Mouse (Mus musculus) thymus, postnatal 4 days (tissue): ENCODE data around the gene Cd5.

Source experiments
- DNase-seq: peaks from one replicate; pipeline ENCODE4 v3.0.0; 2021

The Cd5 gene

DNA sequence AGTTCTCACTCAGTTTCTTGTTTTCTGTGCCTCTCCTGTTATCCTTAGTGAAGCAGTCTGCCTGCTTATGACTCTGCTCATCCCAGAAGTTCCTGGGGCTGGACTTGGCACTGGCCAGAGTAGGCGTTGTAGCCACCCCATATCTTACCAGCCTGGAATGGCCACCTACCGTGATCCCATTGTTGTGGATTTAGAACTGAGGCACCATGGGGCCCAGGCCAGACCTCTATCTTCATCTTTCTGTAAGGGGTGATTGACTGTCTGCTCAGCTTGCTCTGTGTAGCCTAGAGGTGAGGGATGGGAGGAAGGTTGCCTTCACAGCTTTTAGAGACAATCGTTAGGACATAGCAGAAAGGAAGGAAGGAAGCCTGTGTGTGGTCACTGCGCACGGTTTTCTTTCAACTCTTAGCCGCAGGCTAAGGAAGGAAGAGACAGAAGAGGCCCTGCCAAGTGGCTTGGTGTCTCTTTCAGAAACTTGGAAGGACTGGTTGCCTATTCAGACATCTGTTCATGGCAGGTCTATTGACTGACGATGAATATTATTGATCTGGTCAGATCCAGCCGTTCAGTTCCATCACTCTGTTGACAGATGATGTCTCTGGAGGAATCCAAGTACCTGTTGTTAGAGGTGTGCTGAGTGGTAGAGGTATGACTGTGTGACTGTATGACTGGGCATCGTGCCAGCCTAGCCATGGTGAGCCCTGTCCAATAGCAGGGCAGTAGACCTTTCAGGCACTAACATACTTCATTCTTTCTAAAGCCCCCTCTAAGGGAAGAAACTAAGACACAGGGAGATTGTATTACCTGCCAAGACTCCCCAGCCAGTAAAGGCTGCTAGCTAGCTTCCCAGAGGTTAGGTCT, 40.4 kb downstream of the Cd5 start:
- no peak for DNase-seq

DNA sequence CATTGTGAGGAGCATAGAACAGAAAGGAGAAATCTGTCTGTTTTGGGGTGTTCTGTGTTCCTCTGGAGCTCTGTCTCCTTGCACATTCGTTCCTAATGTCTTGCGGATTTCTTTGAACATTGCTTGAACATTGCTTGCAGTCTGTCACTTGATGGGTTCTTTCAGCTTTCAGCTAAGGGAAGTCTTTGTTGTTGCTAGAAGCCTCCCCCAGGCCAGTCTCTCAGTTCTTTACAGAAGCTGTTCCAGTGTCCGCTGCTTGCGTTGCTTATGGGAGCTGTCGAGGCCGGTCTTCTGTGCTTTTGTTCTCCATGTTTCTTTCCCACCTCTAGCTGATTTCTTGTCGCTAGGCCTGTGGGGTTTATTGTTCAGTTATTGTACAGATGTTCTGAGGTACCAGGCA, 43.0 kb downstream of the Cd5 start:
- no peak for DNase-seq

DNA sequence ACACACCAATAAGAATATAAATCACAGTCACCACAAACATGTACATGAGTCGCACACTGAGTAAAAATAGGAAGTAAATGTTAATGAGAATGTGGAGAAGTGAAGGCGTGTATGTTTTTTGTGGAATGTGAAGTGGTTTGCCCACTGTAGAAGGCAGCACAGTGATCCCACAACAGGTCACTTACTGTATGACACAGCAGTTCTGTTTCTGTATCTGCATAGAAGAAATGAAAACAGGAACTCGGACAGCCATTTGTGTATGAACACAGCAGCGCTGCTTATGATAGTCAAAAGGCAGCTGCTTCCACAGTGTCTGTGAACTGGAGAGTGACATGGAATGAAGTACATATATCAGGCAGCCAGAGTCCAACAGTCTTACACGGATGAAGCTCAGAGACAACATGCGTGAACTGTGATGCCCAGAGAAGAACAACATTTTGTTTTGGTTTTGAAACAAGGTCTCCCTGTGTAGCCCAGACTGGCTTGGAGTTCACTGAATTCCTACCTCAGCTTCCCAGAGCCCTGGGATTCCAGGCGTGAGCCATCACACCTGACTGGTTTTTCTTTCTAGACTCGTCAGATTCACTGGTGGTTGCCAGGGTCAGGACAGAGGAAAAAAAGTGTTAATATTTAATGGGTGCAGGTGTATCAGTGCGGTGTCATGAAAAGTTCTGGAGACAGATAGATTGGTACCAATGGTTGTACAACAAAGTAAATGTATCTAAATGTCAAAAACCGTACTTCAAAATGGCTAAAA, 44.7 kb downstream of the Cd5 start:
- DNase-seq = no peak

DNA sequence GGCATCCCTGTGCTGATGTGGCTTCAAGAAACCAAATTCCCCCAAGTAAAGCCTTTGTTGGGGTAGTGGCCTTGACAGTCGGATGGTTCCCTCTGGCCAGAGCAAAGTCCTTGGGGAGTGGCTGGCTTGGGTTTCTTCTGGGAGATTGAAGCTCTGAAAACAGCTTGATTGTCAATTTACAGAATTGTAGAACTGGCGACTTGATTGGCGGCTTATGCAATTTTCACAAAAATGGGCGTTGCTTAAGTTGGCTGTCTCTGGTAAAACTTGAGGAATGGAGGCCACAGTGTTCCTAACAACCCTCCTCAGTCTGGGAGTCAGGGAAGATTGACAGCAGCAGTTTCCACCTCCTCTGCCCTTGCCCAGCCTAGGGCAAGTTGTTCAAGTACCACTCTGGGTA, 46.4 kb downstream of the Cd5 start:
- DNase-seq = no peak

DNA sequence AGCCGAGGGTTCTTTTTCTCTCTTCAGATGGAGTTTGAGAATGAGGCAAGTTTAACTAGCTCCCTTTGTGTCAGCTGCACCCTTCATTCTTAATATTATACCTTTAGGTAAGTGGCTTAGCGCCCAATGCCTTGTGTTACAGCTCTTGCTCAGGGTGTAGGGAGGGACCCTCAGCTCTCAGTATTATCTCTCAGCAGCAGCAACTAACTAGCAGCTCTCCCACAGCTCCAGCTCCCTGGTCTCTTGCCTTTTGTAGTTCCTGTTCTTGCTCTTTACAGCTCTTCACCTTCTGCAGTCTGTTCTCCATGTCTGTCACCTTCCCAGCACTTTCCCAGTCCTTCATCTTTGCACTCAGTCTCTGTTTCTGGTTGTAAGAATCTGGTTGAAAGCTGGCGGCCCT, 47.1 kb downstream of the Cd5 start:
- no peak for DNase-seq

DNA sequence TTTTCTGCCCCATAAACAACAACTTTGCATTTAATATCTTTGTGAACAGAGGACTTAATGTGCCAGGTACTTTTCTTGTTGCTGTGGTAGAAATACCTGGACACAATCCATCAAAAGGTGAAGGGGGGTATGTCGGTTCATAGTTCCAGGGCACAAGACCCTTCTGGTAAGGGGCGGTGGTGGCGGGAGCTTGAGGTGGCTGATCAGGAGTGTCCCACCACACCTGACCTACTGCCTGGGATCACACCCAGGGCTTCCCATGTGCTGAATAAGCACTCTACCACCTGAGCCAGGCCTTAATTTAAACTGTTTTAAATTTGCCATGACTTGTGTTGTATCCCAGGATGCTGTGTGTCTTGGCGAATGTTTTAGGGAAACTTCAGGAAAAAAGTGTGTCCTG, 47.7 kb downstream of the Cd5 start:
- no peak for DNase-seq

DNA sequence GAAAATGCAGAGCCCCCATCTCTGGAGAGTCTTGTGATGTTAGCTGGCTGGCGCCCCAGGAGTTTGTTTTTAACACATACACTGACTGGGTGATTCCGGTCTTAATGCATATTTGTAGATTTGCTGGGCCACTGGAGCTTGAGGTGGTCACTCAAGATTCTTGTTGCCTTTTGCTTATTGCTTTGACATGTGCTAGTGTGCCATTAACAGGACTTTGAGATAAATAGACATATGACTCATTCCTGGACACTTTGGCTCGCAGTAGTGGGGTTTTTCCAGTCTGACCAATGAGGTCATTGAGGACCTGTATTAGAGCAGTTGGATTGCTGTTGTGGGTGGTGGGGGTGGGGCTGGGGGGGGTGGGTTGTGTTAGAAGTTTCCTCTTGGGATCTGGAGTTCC, 48.5 kb downstream of the Cd5 start:
- no peak for DNase-seq

DNA sequence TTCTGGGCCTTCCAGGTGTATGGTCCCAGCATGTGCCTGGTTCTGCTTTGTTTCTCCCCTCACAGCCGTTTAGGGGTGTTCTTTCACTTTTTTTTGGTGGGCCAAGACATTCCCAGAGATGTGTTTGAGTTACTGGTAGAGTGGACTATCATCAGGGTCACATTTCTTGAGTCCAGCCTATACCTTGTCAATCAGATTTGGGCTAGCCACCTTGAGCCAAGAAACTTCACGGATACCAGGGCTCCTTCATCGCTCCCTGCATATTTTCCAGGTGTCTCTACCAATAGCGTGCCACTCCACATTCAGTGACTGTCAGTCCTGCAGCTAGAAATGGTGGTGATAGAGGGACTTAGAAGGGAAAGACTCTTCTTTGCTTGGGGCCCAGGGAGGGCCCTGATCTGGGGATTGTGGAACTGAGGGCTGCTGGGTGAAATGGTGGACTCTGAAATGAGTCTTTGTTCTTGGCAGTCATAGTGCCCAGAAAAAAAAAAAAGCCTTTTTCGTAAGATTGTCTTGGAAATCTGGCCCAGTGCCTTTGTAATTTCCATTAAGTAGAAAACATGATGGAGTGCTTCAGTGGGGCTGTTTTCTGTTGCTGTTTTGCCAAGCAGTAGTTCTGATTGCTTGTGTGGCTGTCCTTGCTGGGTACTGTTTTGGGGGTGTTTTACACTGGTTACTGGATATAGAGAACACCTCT, 49.2 kb downstream of the Cd5 start:
- no peak for DNase-seq

DNA sequence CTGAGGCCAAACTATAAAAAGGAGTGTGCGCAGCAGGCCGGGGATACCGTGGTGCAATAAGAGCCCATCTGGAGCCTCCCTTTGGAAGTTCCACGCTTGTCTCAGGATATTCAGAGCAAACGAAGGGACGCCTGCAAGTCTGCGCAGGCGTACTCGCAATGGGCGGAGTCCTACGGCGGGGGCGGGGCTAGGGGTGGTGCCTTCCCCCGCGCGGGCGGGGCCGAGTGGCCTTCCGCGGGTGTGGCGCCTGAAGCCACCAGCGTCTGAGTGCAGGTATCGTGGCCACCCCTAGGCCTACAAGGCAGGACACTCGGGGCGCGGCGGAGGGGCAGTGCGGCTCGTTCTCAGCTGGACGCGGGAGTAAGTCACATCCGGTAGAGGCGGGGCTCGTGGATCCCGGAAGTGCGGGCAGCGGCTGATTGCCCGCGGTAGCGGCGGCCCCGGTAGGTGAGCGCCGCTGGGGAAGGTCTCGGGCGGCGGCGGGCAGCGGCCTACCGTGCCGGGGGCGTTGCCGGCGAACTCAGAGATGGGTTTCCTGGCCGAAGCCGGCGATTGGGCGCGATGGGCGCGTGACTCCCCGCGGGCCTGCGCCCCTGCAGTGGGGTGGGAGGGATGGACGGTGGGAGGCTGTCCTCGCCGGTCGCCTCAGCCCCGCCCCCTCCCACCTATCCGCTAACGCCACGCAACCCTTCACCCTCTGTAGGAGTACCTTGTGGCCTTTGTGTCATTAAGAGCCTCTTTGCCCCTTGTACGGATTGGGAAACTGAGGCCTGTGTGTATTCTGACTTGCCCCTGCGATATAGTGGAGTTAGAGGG, 50.1 kb downstream of the Cd5 start, which contains the start of gene Vps37c:
Gene Vps37c, plus strand, starts transcription at position 199 of the 816 bp plus-strand sequence.
- peak; percentile 98 for DNase-seq

DNA sequence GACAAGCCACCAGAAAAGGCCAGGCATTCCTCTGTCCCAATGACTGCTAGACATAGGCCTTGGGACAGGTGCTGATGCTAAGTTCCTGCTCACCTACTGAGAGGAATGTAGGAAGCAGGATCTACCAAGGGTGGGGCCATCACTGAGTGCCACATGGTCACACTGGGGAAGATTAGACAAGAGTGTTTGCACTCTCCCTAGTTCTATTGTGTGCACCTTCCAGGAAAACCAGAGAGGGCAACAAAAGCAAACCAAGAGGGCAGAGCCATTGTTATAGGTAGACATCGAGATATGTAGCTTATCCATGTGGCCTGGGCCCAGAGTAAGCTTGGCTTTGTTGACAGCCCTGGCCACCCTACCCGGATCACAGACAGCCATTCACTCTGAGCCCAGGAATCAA, 53.1 kb downstream of the Cd5 start:
- DNase-seq = no peak

DNA sequence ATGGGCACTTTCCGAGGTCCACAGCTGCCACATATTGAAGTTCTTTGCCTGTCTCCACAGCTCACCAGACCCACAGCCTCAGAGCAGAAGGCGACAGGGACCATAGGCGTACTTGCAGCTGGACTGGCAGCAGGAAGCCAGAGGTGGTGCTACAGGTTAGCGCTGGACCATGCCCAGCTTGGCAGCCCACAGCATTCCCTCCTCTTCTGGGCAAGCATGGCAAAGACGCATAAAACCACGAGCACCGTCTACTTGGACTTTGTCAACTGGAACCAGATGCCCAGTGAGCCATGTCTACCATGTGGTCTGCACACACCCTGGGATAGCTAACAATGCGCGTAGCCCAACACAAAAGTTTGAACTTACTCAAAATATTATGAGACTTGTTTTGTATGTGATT, 53.7 kb downstream of the Cd5 start:
- no peak for DNase-seq

DNA sequence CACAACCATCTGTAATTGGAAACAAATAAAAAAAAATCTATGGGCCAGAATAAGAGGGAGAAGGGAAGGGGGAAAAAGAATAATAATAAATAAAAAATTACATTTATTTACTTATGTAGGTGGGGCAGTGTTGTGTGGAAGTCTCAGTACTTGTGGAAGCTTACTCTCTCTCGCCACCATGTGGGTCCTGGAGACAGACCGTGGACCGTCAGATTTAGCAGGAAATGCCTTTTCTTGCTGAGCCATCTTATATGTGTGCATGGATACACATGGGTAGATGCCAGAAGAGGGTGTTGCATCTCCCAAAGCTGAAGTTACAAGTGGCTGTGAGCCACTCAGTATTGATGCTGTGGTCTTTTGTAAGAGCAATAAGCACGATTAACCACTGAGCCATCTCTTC, 57.2 kb downstream of the Cd5 start:
- DNase-seq = no peak

DNA sequence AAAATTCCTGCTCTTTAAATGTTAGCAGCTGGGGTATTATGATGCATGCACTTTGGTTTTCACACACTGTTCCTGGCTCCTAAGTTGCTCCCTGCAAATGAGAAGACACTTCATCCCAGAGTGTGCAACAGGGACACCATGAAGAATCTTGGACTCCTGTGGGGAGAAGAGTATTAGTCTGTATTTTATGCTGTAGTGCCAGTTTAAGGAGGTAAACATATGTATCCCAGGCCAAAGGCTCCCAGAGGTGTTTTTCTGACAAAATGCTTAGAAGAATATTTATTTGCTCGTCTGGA, 60.1 kb downstream of the Cd5 start:
- DNase-seq = no peak

DNA sequence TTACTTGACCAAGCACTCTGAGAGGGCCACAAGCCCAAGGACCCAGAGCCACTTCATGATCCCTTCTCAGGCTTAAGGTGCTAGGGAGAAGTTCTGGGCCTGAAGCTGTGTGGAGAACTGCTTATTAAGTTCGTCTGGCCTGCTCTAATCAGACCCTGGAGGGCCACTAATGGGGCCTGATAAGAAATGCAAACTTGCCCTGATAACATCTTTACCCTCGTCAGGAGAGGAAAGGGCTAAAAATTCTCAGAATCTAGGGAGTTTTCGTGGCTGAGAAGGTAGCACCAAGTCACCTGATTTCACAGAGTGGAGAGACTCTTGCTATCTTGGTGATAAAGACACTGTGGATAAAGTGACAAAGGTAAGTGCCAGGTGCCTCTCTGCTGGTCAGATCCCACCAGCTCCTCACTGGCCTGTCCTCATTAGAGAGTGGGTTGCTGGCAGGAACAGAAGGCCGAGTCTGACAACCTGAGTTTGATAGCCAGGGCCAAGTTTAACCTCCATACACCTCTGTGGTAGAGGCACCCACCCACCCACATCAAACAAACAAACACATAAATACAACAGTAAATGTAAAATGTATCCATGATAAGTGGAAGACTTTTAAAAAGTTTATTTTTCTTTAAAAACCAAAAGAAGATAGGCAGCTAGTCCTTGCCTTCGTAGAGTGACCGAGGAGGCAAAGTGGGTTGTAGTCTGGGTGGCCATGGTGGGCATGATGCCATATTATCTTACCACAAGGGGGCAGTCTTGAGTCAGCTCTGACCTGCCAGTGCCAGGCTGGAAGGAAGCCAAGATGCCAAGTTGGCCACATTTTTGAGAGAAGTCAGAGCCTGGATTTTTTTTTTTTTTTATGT, 60.7 kb downstream of the Cd5 start, which contains the start of gene Pga5:
Gene Pga5, minus strand, starts transcription at position 157 of the 857 bp plus-strand sequence.
- DNase-seq = peak; percentile 79

DNA sequence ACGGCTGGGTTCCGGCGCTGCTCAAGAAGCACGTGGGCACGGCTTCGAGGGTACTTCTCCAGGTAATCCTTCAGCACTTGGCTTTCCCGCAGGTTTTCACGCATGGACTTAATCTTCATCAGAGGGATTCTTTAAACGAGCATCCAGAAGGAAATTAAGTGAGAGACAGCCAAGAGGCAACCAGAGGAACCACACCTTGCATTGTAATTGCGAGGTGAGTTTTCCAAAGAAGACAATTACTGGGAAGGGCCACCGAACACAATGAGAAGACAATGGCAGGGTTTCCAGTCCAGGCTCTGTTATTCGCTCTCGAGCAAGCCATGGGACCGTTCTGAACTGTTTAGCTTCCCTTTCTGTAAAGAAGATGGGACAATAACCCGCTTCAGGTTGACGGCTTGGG, 62.1 kb downstream of the Cd5 start:
- DNase-seq = no peak

DNA sequence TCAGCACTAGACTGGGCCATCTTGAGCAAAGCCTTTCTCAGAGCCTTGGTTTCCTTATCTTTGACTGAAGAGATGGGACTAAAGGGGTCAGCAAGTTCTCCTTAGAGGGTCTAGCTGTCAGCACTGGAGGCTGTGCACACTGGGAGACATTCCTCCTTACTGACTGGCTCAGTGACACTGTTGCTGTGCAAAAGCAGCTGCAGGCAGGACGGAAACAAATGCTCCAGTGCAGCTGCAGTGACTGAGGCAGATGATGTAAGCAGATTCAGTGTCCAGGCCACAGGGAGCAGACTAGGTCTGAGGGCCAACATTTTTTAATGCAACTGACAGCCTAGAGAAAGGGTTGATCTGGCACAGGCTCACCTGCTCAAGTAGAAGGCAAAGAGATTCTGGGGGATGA, 65.5 kb downstream of the Cd5 start:
- no peak for DNase-seq

DNA sequence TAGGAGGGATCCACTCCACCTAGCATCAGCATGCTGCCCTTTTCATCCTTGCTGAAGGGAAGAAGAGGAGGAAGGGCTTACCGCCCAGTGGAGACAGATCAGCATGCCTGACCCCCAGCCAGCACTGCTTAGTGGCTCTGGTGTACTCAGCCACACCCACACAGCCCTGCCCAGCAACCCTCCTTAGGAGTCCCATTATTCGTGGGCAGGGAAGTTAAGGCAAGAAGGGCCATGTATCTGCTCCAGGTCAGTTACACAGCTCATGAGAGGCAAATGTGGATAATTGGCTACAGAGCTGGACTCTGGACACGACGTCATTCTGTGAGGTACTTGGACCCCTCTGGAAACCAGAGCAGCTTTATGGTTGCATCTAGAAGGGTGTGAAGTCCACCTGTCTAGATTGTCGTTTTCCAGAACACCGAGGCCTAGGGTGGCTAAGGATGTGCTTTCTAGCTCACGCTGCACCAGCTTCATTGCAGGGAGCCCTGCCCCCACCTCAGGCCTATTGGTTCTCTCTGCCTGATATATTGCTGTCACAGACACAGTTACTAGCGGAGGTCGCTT, 66.9 kb downstream of the Cd5 start:
- DNase-seq = no peak

DNA sequence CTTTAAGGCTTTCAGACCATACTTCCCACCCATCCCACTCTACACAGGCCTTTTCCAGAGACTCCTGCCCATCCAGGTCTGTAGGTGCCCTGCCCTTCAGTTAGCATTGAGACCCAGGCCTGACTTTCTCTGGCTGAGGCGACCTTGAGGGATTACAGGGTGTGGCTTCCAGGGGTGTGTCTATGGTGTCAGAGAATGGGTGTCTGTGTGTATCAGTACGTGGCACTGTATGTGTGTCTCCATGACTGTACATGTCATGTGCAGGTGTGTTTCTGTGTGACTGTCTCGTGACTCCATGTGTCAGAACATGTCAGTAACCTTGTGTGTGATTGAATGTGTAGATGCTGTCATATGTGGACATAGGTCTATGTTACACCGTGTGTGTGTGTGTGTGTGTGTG, 67.5 kb downstream of the Cd5 start:
- DNase-seq = no peak
